Mouse (Mus musculus): ENCODE results near the gene Kmt2a. TPM values are rescaled to one million over a fixed set of nuclear protein-coding genes. Genes with fewer than 3 reads are reported as not detected.

Gene Kmt2a
- polyA plus RNA-seq (2016; fragmentation: Nextera tagmentation; extraction: Ambion mirVana): 7.4 and 10.5 TPM in 2 replicates

DNA sequence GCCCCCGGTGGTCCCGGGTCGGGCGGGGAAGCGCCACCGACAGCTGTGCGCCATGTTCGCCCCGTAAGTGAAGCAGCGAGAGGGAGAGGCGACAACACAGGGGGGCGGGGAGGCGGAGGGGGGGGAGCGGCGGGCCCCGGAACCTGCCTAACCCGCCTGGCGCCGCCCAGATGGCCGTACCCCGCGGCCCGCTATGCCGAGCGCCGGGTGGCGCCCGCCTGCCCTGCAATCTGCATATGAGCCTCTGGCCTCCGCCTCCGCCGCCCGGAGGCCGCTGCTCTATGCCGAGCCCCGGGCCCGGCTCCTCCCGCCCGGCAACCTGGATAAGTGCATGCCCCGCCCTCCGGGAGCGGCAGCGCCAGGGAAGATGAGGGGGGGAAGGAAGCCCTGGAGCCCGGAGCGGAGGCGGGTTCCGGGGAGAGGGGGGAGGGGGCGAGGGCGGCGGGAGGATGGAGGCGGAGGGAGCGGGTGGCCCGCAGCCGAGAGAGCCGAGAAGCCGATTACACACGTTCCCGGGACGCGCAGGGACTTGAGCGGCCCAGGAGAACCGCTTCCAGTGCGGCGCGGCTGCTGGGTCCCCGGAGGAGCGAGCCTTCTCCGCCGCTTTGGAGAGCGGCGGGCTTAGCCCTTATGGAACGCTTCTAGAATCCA is at the start of gene Kmt2a:
Gene Kmt2a (minus strand): TSS at position 76 of the 651 bp plus-strand sequence.
- Histone ChIP-seq H3K9me3 (no peaks in the 10 kb centered on the region), H3K4me3 (peak within 1 kb of the TSS; percentile 98), H3K4me1 (peaks cover 37% of the 10 kb centered on the region), H3K27me3 (ENCODE audit: insufficient read depth, poor library complexity, severe bottlenecking) (no peaks in the 10 kb centered on the region), H3K27ac (peak within 1 kb of the TSS; percentile 97), H3K36me3 (no peaks in the 10 kb centered on the region; the same call in 1 of the 2 replicates)
- WGBS: under 1% methylated on average over 61 of the region's 71 CpGs
- DNase-seq (ENCODE audit: low spot score): peak; percentile 96

DNA sequence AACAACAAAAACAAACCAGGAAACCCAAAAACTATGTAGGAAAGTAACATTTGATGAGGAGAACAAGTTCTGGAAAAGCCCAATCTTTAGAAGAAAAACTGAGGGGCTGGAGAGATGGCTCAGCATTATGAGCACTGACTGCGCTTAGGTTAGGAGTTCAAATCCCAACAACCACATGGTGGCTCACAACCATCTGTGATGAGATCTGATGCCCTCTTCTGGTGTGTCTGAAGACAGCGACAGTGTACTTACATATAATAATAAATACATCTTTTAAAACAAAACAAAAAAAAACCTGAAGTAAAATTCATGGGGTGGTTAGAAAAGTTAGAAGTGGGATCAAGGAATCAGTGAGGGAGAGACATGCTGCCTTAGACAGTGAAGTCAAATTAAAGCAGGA is 40.4 kb upstream of the Kmt2a start:
- 61% methylated on average over 2 of the region's 2 CpGs for WGBS
- no peak for DNase-seq (ENCODE audit: low spot score)
- no peaks in the 10 kb centered on the region for H3K9me3 ChIP-seq
- 0 out of 2 replicates have a peak, but pooled peaks cover 3% of the 10 kb centered on the region for H3K4me1 ChIP-seq
- H3K27ac ChIP-seq: peak overlapping the region; percentile 96; the same call in 1 of the 2 replicates
- H3K36me3 ChIP-seq: peaks cover 8% of the 10 kb centered on the region; the same call in 1 of the 2 replicates
- H3K27me3 ChIP-seq (ENCODE audit: insufficient read depth, poor library complexity, severe bottlenecking): no peaks in the 10 kb centered on the region
- peak overlapping the region; percentile 99 for H3K4me3 ChIP-seq

GRCm38 (mm10) chr9:44921123-44921468 is 40.0 kb upstream of the Kmt2a start:
- H3K36me3 ChIP-seq: peaks cover 8% of the 10 kb centered on the region; the same call in 1 of the 2 replicates
- WGBS: under 1% methylated on average over 8 of the region's 8 CpGs

DNA sequence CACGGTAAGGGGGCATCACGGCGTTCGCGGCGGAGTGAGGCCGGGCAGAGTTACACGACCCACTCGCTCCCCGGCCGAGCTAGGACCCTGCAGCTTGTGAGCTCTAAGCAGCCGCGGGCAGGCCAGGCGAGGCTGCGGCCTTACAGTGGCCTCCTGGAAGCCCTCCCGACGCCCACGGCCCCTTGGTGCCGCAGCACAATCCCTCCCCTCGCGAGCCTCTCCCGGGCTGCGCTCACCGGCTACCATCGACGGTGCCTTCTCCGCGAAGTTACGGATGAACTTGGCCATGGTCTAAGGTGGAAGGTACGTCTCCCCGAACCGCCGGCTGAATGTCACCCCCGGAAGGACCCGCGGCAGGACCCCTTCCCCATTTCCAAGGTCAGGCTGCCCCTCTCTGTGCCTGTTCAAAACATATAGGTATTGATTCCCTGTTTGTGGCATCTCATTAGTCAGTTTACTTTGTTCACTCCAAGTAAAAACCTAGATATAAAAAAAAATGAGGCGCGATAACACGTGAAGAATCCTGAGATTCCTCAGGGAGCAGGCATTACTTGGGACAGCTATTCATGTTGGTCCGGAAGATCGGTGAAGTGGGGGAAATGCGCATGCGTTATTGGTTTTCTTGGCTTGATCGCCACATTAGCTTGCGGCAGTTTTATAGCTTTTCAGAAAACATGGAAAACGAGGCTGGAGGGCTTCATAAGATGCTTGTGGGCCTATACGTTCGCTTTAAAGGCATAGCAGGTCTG is 39.5 kb upstream of the Kmt2a start, which contains the start of gene Atp5l:
Gene Atp5l (minus strand): TSS at position 369 of the 749 bp plus-strand sequence.
- DNase-seq (ENCODE audit: low spot score): peak; percentile 92
- Histone ChIP-seq H3K36me3 (peaks cover 5% of the 10 kb centered on the region; the same call in 1 of the 2 replicates), H3K27ac (peak within 1 kb of the TSS; percentile 96), H3K27me3 (ENCODE audit: insufficient read depth, poor library complexity, severe bottlenecking) (no peaks in the 10 kb centered on the region), H3K4me1 (0 out of 2 replicates have a peak, but pooled peaks cover 3% of the 10 kb centered on the region), H3K9me3 (no peaks in the 10 kb centered on the region), H3K4me3 (peak within 1 kb of the TSS; percentile 99)
- WGBS: under 1% methylated on average over 48 of the region's 48 CpGs

More at GRCm38 (mm10) chr9:44921123-44921468, 40.0 kb upstream of the Kmt2a start:
- Histone ChIP-seq H3K27ac (peak overlapping the region; percentile 96), H3K4me1 (0 out of 2 replicates have a peak, but pooled peaks cover 3% of the 10 kb centered on the region), H3K9me3 (no peaks in the 10 kb centered on the region), H3K4me3 (peak overlapping the region; percentile 99), H3K27me3 (ENCODE audit: insufficient read depth, poor library complexity, severe bottlenecking) (no peaks in the 10 kb centered on the region)
- no peak for DNase-seq (ENCODE audit: low spot score)

- 25% methylated on average over 2 of the region's 2 CpGs for WGBS
- peak overlapping the region; percentile 96; the same call in 1 of the 2 replicates for H3K27ac ChIP-seq
- 0 out of 2 replicates have a peak, but pooled peaks cover 6% of the 10 kb centered on the region for H3K4me1 ChIP-seq
- 0 out of 2 replicates have a peak, but pooled peaks cover 5% of the 10 kb centered on the region for H3K36me3 ChIP-seq
- H3K4me3 ChIP-seq: peak overlapping the region; percentile 99
- no peaks in the 10 kb centered on the region for H3K9me3 ChIP-seq
- DNase-seq (ENCODE audit: low spot score): no peak
- H3K27me3 ChIP-seq (ENCODE audit: insufficient read depth, poor library complexity, severe bottlenecking): no peaks in the 10 kb centered on the region
These were observed 38.5 kb upstream of the Kmt2a start for GRCm38 (mm10) chr9:44919606-44920005.

DNA sequence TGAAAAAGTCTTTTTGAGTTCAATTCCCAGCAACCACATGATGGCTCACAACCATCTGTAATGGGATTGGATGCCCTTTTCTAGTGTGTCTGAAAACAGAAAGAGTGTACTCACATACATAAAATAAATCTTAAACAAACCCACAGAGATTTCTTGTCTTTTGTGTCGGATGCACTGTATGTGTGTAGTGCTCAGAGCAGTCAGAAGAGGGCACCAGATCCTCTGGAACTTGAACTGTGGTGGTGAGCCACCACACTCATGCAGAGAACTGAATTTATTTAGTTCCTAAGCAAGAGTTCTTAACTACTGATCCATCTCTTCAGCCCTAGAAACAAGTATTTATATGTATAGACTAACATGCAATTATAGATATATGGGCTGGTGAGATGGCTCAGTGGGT is 35.1 kb upstream of the Kmt2a start:
- Histone ChIP-seq H3K36me3 (peaks cover 23% of the 10 kb centered on the region), H3K9me3 (no peaks in the 10 kb centered on the region), H3K4me1 (0 out of 2 replicates have a peak, but pooled peaks cover 6% of the 10 kb centered on the region), H3K27me3 (ENCODE audit: insufficient read depth, poor library complexity, severe bottlenecking) (no peaks in the 10 kb centered on the region), H3K27ac (no peak overlapping the region), H3K4me3 (no peak overlapping the region)
- WGBS: 73% methylated on average over 1 of the region's 1 CpGs
- DNase-seq (ENCODE audit: low spot score): no peak

DNA sequence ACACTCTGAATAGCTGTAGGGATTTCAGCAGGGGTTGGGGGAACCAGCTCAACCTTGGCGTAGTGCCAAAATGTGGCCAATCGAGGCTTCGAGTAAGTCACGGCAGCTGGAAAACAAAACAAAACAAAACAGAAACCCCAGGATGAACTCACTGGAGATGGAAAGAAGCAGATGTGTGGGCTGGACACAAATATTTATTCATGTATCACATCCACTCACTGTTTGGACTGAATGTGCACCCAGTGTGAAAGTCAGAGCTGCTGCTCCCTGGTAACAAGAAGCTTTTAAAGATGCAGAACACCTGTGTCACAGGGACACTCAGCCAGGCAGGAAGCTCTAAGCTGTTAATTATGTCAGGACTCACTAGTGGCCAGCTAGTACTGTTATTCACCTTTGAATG is 33.6 kb upstream of the Kmt2a start:
- H3K4me3 ChIP-seq: no peak overlapping the region
- no peaks in the 10 kb centered on the region for H3K9me3 ChIP-seq
- peaks cover 37% of the 10 kb centered on the region for H3K36me3 ChIP-seq
- H3K4me1 ChIP-seq: 0 out of 2 replicates have a peak, but pooled peaks cover 6% of the 10 kb centered on the region
- 56% methylated on average over 4 of the region's 4 CpGs for WGBS
- no peak overlapping the region for H3K27ac ChIP-seq
- DNase-seq (ENCODE audit: low spot score): no peak
- H3K27me3 ChIP-seq (ENCODE audit: insufficient read depth, poor library complexity, severe bottlenecking): no peaks in the 10 kb centered on the region

- Histone ChIP-seq H3K9me3 (no peaks in the 10 kb centered on the region), H3K27ac (no peak overlapping the region), H3K4me1 (0 out of 2 replicates have a peak, but pooled peaks cover 3% of the 10 kb centered on the region), H3K36me3 (peaks cover 32% of the 10 kb centered on the region), H3K4me3 (no peak overlapping the region), H3K27me3 (ENCODE audit: insufficient read depth, poor library complexity, severe bottlenecking) (no peaks in the 10 kb centered on the region)
- DNase-seq (ENCODE audit: low spot score): no peak
- whole genome bisulfite sequencing: 86% methylated on average over 4 of the region's 4 CpGs
These were observed 30.3 kb upstream of the Kmt2a start for GRCm38 (mm10) chr9:44911365-44911764.

DNA sequence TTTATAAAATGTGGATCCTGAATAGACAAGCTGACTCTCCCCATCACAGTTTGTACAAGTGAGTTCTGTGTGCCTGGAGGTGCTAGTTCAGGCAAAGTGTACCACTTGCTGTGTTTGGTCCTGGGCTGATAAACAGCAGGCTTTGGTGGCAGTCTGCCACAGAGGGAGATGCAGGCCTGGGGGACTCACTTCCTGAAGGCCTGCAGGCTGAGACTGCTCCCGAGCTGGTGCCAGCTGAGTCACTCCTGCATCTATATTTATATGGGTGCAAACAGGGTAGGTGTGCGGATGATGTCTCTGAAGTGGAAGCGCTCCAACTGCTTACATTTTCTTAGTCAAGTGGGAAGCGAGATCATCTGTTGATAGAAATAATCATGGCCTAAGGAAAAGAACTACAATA is 24.5 kb upstream of the Kmt2a start:
- H3K4me3 ChIP-seq: no peak overlapping the region
- 54% methylated on average over 4 of the region's 4 CpGs for WGBS
- no peak for DNase-seq (ENCODE audit: low spot score)
- H3K27me3 ChIP-seq (ENCODE audit: insufficient read depth, poor library complexity, severe bottlenecking): no peaks in the 10 kb centered on the region
- peaks cover 8% of the 10 kb centered on the region for H3K36me3 ChIP-seq
- H3K4me1 ChIP-seq: no peaks in the 10 kb centered on the region; the same call in 1 of the 2 replicates
- no peaks in the 10 kb centered on the region for H3K9me3 ChIP-seq
- no peak overlapping the region for H3K27ac ChIP-seq

DNA sequence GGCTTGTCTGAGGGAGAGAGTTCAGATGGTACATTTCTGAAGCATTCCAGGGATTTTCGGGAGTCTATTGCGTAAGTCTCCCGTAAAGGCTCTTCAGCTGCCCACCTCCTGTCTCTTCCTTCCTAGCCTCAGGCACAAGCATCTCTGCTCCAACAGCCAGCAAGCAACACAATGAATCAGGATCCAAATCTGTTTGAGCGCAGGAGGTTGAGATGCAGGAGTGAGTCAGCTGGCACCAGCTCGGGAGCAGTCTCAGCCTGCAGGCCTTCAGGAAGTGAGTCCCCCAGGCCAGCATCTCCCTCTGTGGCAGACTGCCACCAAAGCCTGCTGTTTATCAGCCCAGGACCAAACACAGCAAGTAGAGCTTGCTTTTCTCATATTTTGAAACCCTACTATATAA is 23.9 kb upstream of the Kmt2a start:
- H3K27ac ChIP-seq: no peak overlapping the region
- WGBS: 59% methylated on average over 5 of the region's 5 CpGs
- no peaks in the 10 kb centered on the region for H3K9me3 ChIP-seq
- H3K27me3 ChIP-seq (ENCODE audit: insufficient read depth, poor library complexity, severe bottlenecking): no peaks in the 10 kb centered on the region
- DNase-seq (ENCODE audit: low spot score): no peak
- no peak overlapping the region for H3K4me3 ChIP-seq
- H3K4me1 ChIP-seq: no peaks in the 10 kb centered on the region; the same call in 1 of the 2 replicates
- H3K36me3 ChIP-seq: peaks cover 2% of the 10 kb centered on the region; the same call in 1 of the 2 replicates

GRCm38 (mm10) chr9:44903856-44904255 is 22.8 kb upstream of the Kmt2a start:
- H3K36me3 ChIP-seq: no peaks in the 10 kb centered on the region
- H3K4me3 ChIP-seq: no peak overlapping the region
- DNase-seq (ENCODE audit: low spot score): no peak
- no peaks in the 10 kb centered on the region for H3K27me3 ChIP-seq (ENCODE audit: insufficient read depth, poor library complexity, severe bottlenecking)
- H3K9me3 ChIP-seq: no peaks in the 10 kb centered on the region
- no peak overlapping the region for H3K27ac ChIP-seq
- 76% methylated on average over 4 of the region's 4 CpGs for WGBS
- H3K4me1 ChIP-seq: no peaks in the 10 kb centered on the region; the same call in 1 of the 2 replicates

DNA sequence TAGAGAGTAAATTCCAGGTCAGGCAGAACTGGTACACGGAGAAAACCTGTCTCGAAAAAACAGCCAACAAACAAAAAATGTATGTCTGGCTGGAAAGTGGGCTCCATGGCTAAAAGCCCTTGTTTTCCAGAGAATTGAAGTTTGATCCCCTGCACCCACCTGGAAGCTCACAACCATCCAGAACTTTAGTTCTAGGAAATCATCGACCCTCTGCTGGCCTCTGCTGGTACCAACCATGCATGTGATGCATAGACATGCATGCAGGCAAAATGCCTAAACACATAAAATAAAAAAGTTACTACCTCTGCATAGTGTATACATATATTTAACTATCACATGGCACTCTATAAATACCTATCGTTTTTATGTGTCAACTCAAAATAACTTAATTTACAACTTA is 19.3 kb upstream of the Kmt2a start:
- H3K9me3 ChIP-seq: no peaks in the 10 kb centered on the region
- 62% methylated on average over 4 of the region's 4 CpGs for WGBS
- no peak overlapping the region for H3K27ac ChIP-seq
- H3K4me3 ChIP-seq: no peak overlapping the region
- no peak for DNase-seq (ENCODE audit: low spot score)
- H3K27me3 ChIP-seq (ENCODE audit: insufficient read depth, poor library complexity, severe bottlenecking): no peaks in the 10 kb centered on the region
- H3K4me1 ChIP-seq: no peaks in the 10 kb centered on the region; the same call in 1 of the 2 replicates
- H3K36me3 ChIP-seq: no peaks in the 10 kb centered on the region

GRCm38 (mm10) chr9:44899716-44900115 is 18.6 kb upstream of the Kmt2a start:
- H3K36me3 ChIP-seq: no peaks in the 10 kb centered on the region
- H3K4me1 ChIP-seq: no peaks in the 10 kb centered on the region
- H3K9me3 ChIP-seq: no peaks in the 10 kb centered on the region
- H3K27me3 ChIP-seq (ENCODE audit: insufficient read depth, poor library complexity, severe bottlenecking): no peaks in the 10 kb centered on the region
- WGBS: 71% methylated on average over 3 of the region's 3 CpGs
- no peak for DNase-seq (ENCODE audit: low spot score)
- no peak overlapping the region for H3K4me3 ChIP-seq
- H3K27ac ChIP-seq: no peak overlapping the region
